Mouse (Mus musculus): ENCODE results near the gene Ankrd1.

Gene Ankrd1

GRCm38 (mm10) chr19:36109318-36109944, 10.5 kb downstream of the Ankrd1 start:
- DNase-seq: no peak

GRCm38 (mm10) chr19:36103909-36104308, 16.0 kb downstream of the Ankrd1 start:
- no peak for DNase-seq

- no peak for DNase-seq
Observed at GRCm38 (mm10) chr19:36098916-36099315, 21.0 kb downstream of the Ankrd1 start.

GRCm38 (mm10) chr19:36098265-36098664, 21.6 kb downstream of the Ankrd1 start:
- DNase-seq: no peak

- no peak for DNase-seq
Observed at GRCm38 (mm10) chr19:36097194-36097593, 22.7 kb downstream of the Ankrd1 start.

- peak; percentile 21 for DNase-seq
Observed at GRCm38 (mm10) chr19:36090781-36091180, 29.1 kb downstream of the Ankrd1 start.

- peak; percentile 87 for DNase-seq
Observed at GRCm38 (mm10) chr19:36083262-36084225, 36.4 kb downstream of the Ankrd1 start, which contains the start of gene Rpp30. Rpp30 (plus strand) TSS chr19:36083716.

- DNase-seq: peak; percentile 56
Observed at GRCm38 (mm10) chr19:36082606-36083261, 37.2 kb downstream of the Ankrd1 start.

- DNase-seq: no peak
Observed at GRCm38 (mm10) chr19:36062801-36063529, 56.9 kb downstream of the Ankrd1 start.
